8 mouse cellular contexts compared by ENCODE assay signal in genomic region chr8:26747241-26747972, GRCm38 (mm10).
A peak's percentile ranks its signal among the peaks of the same experiment; 100 is the strongest.
DNase-seq lines count a peak whose midpoint lies in the region; ATAC-seq and TF ChIP-seq lines count a peak whose summit lies in the region.

No protein-coding gene starts in this region.

- in situ Hi-C loops in Patski (cut with MboI; ENCODE audit: low pct_unique_long_range_greater_than_20kb), result loop anchor here (5.0 kb wide), 1 partner anchor 230 kb away; the partner anchor contains the start of gene Zfp703

- peak; percentile 58 for ATAC-seq in forebrain, embryonic 12.5 days (ENCODE audit: low FRiP score)
- no peak for ATAC-seq in forebrain, embryonic 11.5 days (replicated peaks; ENCODE audit: low FRiP score)
- ATAC-seq in Patski, result peak; percentile 93
- no peak for ATAC-seq in limb, embryonic 11.5 days (ENCODE audit: insufficient number of reproducible peaks, low FRiP score, low TSS enrichment, low read depth)
- ATAC-seq in midbrain, embryonic 14.5 days (ENCODE audit: low FRiP score, low TSS enrichment), result no peak; the same call in 1 of the 2 replicates

- H3K27me3 ChIP-seq in forebrain, embryonic 12.5 days, result no peaks in the 10 kb centered on the region
- H3K27me3 ChIP-seq in forebrain, embryonic 11.5 days (ENCODE audit: control insufficient read depth, insufficient read depth, low read length), result no peaks in the 10 kb centered on the region
- H3K27me3 ChIP-seq in Patski, result peaks cover 25% of the 10 kb centered on the region
- H3K27me3 ChIP-seq in limb, embryonic 11.5 days (ENCODE audit: control insufficient read depth, insufficient read depth, low read length), result no peaks in the 10 kb centered on the region; the same call in 1 of the 2 replicates
- no peaks in the 10 kb centered on the region for H3K27me3 ChIP-seq in midbrain, embryonic 14.5 days (ENCODE audit: control insufficient read depth, insufficient read depth, low read length)

- H3K4me1 ChIP-seq in forebrain, embryonic 12.5 days, result peaks cover 11% of the 10 kb centered on the region
- H3K4me1 ChIP-seq in forebrain, embryonic 11.5 days (replicated peaks; ENCODE audit: control insufficient read depth, insufficient read depth, low read length), result 0 out of 2 replicates have a peak, but pooled peaks cover 2% of the 10 kb centered on the region
- H3K4me1 ChIP-seq in limb, embryonic 11.5 days (ENCODE audit: control insufficient read depth, insufficient read depth, low read length), result peaks cover 12% of the 10 kb centered on the region
- 0 out of 2 replicates have a peak, but pooled peaks cover 11% of the 10 kb centered on the region for H3K4me1 ChIP-seq in midbrain, embryonic 14.5 days (ENCODE audit: control insufficient read depth, insufficient read depth, low read length)

- CTCF ChIA-PET in Patski (lab: Charles Lee), result interaction anchor here (1.2 kb wide), 1 partner anchor 20 kb away, joined by 3 read pairs; no protein-coding TSS in a partner anchor

- H3K27ac ChIP-seq in forebrain, embryonic 12.5 days, result peak overlapping the region; percentile 44; the same call in 1 of the 2 replicates
- no peak overlapping the region for H3K27ac ChIP-seq in forebrain, embryonic 11.5 days (ENCODE audit: low read depth, low read length)
- H3K27ac ChIP-seq in gastrocnemius, adult 2 months, result peak overlapping the region; percentile 79
- no peak overlapping the region for H3K27ac ChIP-seq in limb, embryonic 11.5 days (replicated peaks; ENCODE audit: low read depth, low read length)
- peak overlapping the region; percentile 64 for H3K27ac ChIP-seq in midbrain, embryonic 14.5 days (replicated peaks; ENCODE audit: low read depth, low read length)

- no peak overlapping the region for H3K4me2 ChIP-seq in forebrain, embryonic 12.5 days
- no peak overlapping the region for H3K4me2 ChIP-seq in forebrain, embryonic 11.5 days (ENCODE audit: low read depth, low read length, severe bottlenecking)
- H3K4me2 ChIP-seq in limb, embryonic 11.5 days (ENCODE audit: low read depth, severe bottlenecking), result peak overlapping the region; percentile 16; the same call in 1 of the 2 replicates
- H3K4me2 ChIP-seq in midbrain, embryonic 14.5 days (ENCODE audit: low read length), result peak overlapping the region; percentile 28; the same call in 1 of the 2 replicates

- POLR2A ChIA-PET in Patski (lab: Charles Lee), result interaction anchor here (0.6 kb wide), 1 partner anchor 364 kb away, joined by 6 read pairs; no protein-coding TSS in a partner anchor

- no peaks in the 10 kb centered on the region for H3K9me3 ChIP-seq in forebrain, embryonic 12.5 days
- H3K9me3 ChIP-seq in forebrain, embryonic 11.5 days (ENCODE audit: control insufficient read depth, low read length), result no peaks in the 10 kb centered on the region
- no peaks in the 10 kb centered on the region for H3K9me3 ChIP-seq in limb, embryonic 11.5 days (ENCODE audit: control insufficient read depth, low read length)
- H3K9me3 ChIP-seq in midbrain, embryonic 14.5 days (ENCODE audit: control insufficient read depth, low read length), result no peaks in the 10 kb centered on the region

- TF ChIP-seq CTCF in Patski (IDR thresholded peaks at IDR 0.05), result no peak
- TF ChIP-seq CTCF in gastrocnemius, adult 2 months (IDR thresholded peaks at IDR 0.05), result no peak

- 52% methylated on average over 19 of the region's 19 CpGs for WGBS in forebrain, embryonic 12.5 days
- WGBS in forebrain, embryonic 11.5 days, result 68% methylated on average over 19 of the region's 19 CpGs
- 17% methylated on average over 19 of the region's 19 CpGs for WGBS in limb, embryonic 11.5 days
- WGBS in midbrain, embryonic 14.5 days, result 57% methylated on average over 19 of the region's 19 CpGs

- DNase-seq in forebrain, embryonic 11.5 days (ENCODE audit: low spot score), result no peak
- DNase-seq in Patski (ENCODE audit: low read depth, low spot score), result peak; percentile 79
- peak; percentile 84 for DNase-seq in gastrocnemius, adult 2 months
- DNase-seq in limb, embryonic 11.5 days (ENCODE audit: low spot score), result peak; percentile 56
- DNase-seq in midbrain, embryonic 14.5 days, result peak; percentile 72
- no peak for DNase-seq in right cerebral cortex, adult 2 months (ENCODE audit: low spot score in 2 of 2)
- no peak for DNase-seq in yolk sac, embryonic 10.5 days (ENCODE audit: low spot score)

- H3K4me3 ChIP-seq in forebrain, embryonic 12.5 days (replicated peaks), result no peak overlapping the region
- H3K4me3 ChIP-seq in forebrain, embryonic 11.5 days (ENCODE audit: low read depth, low read length), result no peak overlapping the region
- H3K4me3 ChIP-seq in gastrocnemius, adult 2 months, result peak overlapping the region; percentile 11; the same call in 1 of the 2 replicates
- H3K4me3 ChIP-seq in limb, embryonic 11.5 days (ENCODE audit: low read depth, low read length), result no peak overlapping the region
- H3K4me3 ChIP-seq in midbrain, embryonic 14.5 days (replicated peaks; ENCODE audit: low read depth, low read length), result no peak overlapping the region

- no peaks in the 10 kb centered on the region for H3K36me3 ChIP-seq in forebrain, embryonic 12.5 days (replicated peaks)
- H3K36me3 ChIP-seq in forebrain, embryonic 11.5 days (ENCODE audit: control insufficient read depth, insufficient read depth, low read length), result no peaks in the 10 kb centered on the region
- no peaks in the 10 kb centered on the region for H3K36me3 ChIP-seq in limb, embryonic 11.5 days (ENCODE audit: control insufficient read depth, insufficient read depth, low read length)
- no peaks in the 10 kb centered on the region for H3K36me3 ChIP-seq in midbrain, embryonic 14.5 days (ENCODE audit: control insufficient read depth, insufficient read depth, low read length)

- H3K9ac ChIP-seq in forebrain, embryonic 12.5 days, result no peak overlapping the region
- no peak overlapping the region for H3K9ac ChIP-seq in forebrain, embryonic 11.5 days (ENCODE audit: low read length)
- H3K9ac ChIP-seq in limb, embryonic 11.5 days (ENCODE audit: low read length), result no peak overlapping the region
- H3K9ac ChIP-seq in midbrain, embryonic 14.5 days (replicated peaks; ENCODE audit: low read length), result no peak overlapping the region

- intact Hi-C loops in gastrocnemius, adult 2 months (cut with DNase I), result loop anchor here (2.0 to 5.0 kb wide), 2 partner anchors 145 to 229 kb away; partner anchors contain the start of gene Zfp703

Comparison
In these comparisons a context has a peak if more than half of its experiments do, and no peak if none do; other contexts are left out.
1. ATAC-seq: peak in forebrain, embryonic 12.5 days (single experiment) and Patski (single experiment); none in forebrain, embryonic 11.5 days (single experiment), limb, embryonic 11.5 days (single experiment) and midbrain, embryonic 14.5 days (single experiment).
2. H3K27ac ChIP-seq: peak in forebrain, embryonic 12.5 days (single experiment), gastrocnemius, adult 2 months (single experiment) and midbrain, embryonic 14.5 days (single experiment); none in forebrain, embryonic 11.5 days (single experiment) and limb, embryonic 11.5 days (single experiment).
3. H3K4me2 ChIP-seq: peak in limb, embryonic 11.5 days (single experiment) and midbrain, embryonic 14.5 days (single experiment); none in forebrain, embryonic 12.5 days (single experiment) and forebrain, embryonic 11.5 days (single experiment).
4. DNase-seq: peak in Patski (single experiment), gastrocnemius, adult 2 months (single experiment), limb, embryonic 11.5 days (single experiment) and midbrain, embryonic 14.5 days (single experiment); none in forebrain, embryonic 11.5 days (single experiment), right cerebral cortex, adult 2 months (0 of 2) and yolk sac, embryonic 10.5 days (single experiment).